Mouse (Mus musculus) liver, adult 2 months (tissue): Measurements from ENCODE around the gene Phf1. TPM values are rescaled to one million over a fixed set of nuclear protein-coding genes. Genes with fewer than 3 reads are reported as not detected.

Experiments
- DNase-seq: peaks from one replicate; pipeline ENCODE4 v3.0.0-alpha.2; 2011; ENCODE audit warnings: low read depth, low spot score; ENCODE audit errors: extremely low read depth
- H3K27ac ChIP-seq: fragments of 200-500 bp; replicated peaks from 2 replicates; pipeline ENCODE4 v1.5.1; 2012; ENCODE audit warnings: low read depth, mild to moderate bottlenecking, control low read depth, inconsistent platforms, low read length; ENCODE audit not compliant: insufficient read depth
- H3K27me3 ChIP-seq: fragments of 200-500 bp; 2 replicates; pipeline ENCODE4 v1.6.1; 2012; ENCODE audit warnings: mild to moderate bottlenecking, moderate library complexity, low read length, inconsistent platforms; ENCODE audit not compliant: control insufficient read depth, insufficient read depth
- H3K36me3 ChIP-seq: fragments of 200-500 bp; 2 replicates; pipeline ENCODE4 v1.6.1; 2012; ENCODE audit warnings: low read length, inconsistent platforms; ENCODE audit not compliant: control insufficient read depth, insufficient read depth
- H3K4me1 ChIP-seq: fragments of 200-500 bp; 2 replicates; pipeline ENCODE4 v1.6.1; 2011; ENCODE audit warnings: low read length; ENCODE audit not compliant: control insufficient read depth, insufficient read depth
- H3K4me3 ChIP-seq: fragments of 200-500 bp; 2 replicates; pipeline ENCODE4 v1.5.1; 2011; ENCODE audit warnings: low read depth, mild to moderate bottlenecking, control low read depth, low read length, moderate library complexity; ENCODE audit not compliant: insufficient read depth
- H3K79me2 ChIP-seq: fragments of 200-500 bp; 2 replicates; pipeline ENCODE4 v1.6.1; 2012; ENCODE audit warnings: inconsistent platforms, mild to moderate bottlenecking, low read length, moderate library complexity; ENCODE audit not compliant: control insufficient read depth, insufficient read depth
- H3K9ac ChIP-seq: fragments of 200-500 bp; 2 replicates; pipeline ENCODE4 v1.6.1; 2012; ENCODE audit warnings: low read depth, mild to moderate bottlenecking, control low read depth, inconsistent platforms, low read length
- CTCF ChIP-seq: fragments of 200-500 bp; IDR thresholded peaks from 2 replicates; pipeline ENCODE4 v1.5.1; 2011; ENCODE audit warnings: low read depth, low read length, control low read depth
- POLR2A ChIP-seq: fragments of 200-500 bp; IDR thresholded peaks from 2 replicates; pipeline ENCODE4 v1.6.1; 2011; ENCODE audit warnings: low read length, control low read depth; ENCODE audit not compliant: insufficient read depth; ENCODE audit errors: extremely low read depth
- WGBS: fragments of 180-500 bp; shearing (Covaris S2); methylation state at CpG from one replicate; pipeline ENCODE4 v1.1.7; 2018; 5-methylcytosine and 5-hydroxymethylcytosine counted together
- polyA plus RNA-seq: library from polyadenylated mRNA; depleted of rRNA; stranded (reverse); fragments of >200 nt; gene quantifications from 2 replicates; pipeline ENCODE4 v1.2.3, GENCODE M21; 2012; rRNA removed
- total RNA-seq: library from RNA; depleted of rRNA; stranded (reverse); fragments of >200 nt; gene quantifications from 2 replicates; pipeline ENCODE4 v1.2.3, GENCODE M21; 2014; rRNA removed

Phf1 gene
- total and polyA plus RNA-seq, 2 experiments = 4.2 to 35.0 TPM

DNA sequence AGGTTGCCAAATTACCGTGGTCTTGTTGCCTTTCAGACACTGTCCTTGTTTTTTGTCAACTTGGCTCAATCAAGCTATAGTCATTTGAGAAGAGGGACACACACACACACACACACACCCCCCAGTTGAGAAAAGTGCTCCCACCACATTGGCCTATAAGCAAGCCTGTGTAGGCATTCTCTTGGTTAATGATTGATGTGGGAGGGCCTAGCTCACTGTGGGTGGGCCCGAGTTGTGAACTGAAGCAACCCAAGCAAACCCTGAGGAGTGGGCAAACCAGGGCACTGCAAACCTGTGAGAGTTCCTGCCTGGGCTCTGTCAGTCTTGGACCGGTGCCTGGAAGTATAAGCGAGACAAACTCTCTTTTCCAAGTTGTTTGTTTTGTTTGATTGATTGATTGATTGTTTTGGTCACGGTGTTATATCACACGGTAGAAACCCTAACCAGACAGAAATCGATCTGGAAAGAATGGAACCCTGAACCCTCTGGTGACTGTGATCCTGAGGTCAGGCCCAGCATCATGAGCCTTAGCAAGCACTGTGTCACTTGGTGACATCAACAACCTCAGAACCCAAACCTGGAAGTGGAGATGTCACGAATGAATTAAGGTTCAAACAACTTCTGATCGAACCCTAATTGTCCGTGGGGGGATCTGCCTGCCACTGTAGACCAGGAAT, 52.8 kb downstream of the Phf1 start:
- no peak for TF ChIP-seq CTCF
- no peak for TF ChIP-seq POLR2A
- Histone ChIP-seq H3K9ac (0 out of 2 replicates have a peak overlapping the region, but pooled peaks have one; percentile 8), H3K4me1 (0 out of 2 replicates have a peak, but pooled peaks cover 2% of the 10 kb centered on the region), H3K27me3 (no peaks in the 10 kb centered on the region), H3K36me3 (no peaks in the 10 kb centered on the region), H3K27ac (peak overlapping the region; percentile 73), H3K4me3 (no peak overlapping the region; the same call in 1 of the 2 replicates), H3K79me2 (no peaks in the 10 kb centered on the region)
- 29% methylated on average over 10 of the region's 10 CpGs for WGBS
- DNase-seq = peak; percentile 95

Other genes starting within 250 kb of the Phf1 start
- gene Crebrf, start 217.4 kb upstream of the Phf1 start, total RNA-seq = 28.2 and 37.0 TPM in 2 replicates
- gene Crebrf, start 217.4 kb upstream of the Phf1 start, polyA plus RNA-seq = 1.4 and 1.5 TPM in 2 replicates
- gene Bnip1, start 152.0 kb upstream of the Phf1 start, total RNA-seq = 22.8 and 25.2 TPM in 2 replicates
- 17.5 and 18.4 TPM in 2 replicates for gene Bnip1, start 152.0 kb upstream of the Phf1 start, polyA plus RNA-seq
- not detected in 2 replicates for gene Nkx2-5, start 88.0 kb upstream of the Phf1 start, total RNA-seq
- not detected in 2 replicates for gene Nkx2-5, start 88.0 kb upstream of the Phf1 start, polyA plus RNA-seq
- 0.47 and 0.55 TPM in 2 replicates for gene Kifc5b, start 16.0 kb upstream of the Phf1 start, total RNA-seq
- gene Kifc5b, start 16.0 kb upstream of the Phf1 start, polyA plus RNA-seq = 0.45 and 0.50 TPM in 2 replicates
- 19.6 and 21.4 TPM in 2 replicates for gene Cuta, start 6.5 kb downstream of the Phf1 start, total RNA-seq
- gene Cuta, start 6.5 kb downstream of the Phf1 start, polyA plus RNA-seq = 126 and 129 TPM in 2 replicates
- 0.92 and 0.94 TPM in 2 replicates for gene Syngap1, start 8.2 kb downstream of the Phf1 start, total RNA-seq
- 1.3 and 2.3 TPM in 2 replicates for gene Syngap1, start 8.2 kb downstream of the Phf1 start, polyA plus RNA-seq
- gene Zbtb9, start 40.1 kb downstream of the Phf1 start, total RNA-seq = 3.3 and 4.1 TPM in 2 replicates
- 3.6 and 4.6 TPM in 2 replicates for gene Zbtb9, start 40.1 kb downstream of the Phf1 start, polyA plus RNA-seq
- 5.1 and 5.6 TPM in 2 replicates for gene Bak1, start 96.0 kb downstream of the Phf1 start, total RNA-seq
- gene Bak1, start 96.0 kb downstream of the Phf1 start, polyA plus RNA-seq = 21.6 and 23.1 TPM in 2 replicates
- gene Itpr3, start 124.3 kb downstream of the Phf1 start, total RNA-seq = 1.1 and 1.5 TPM in 2 replicates
- 0.76 and 1.0 TPM in 2 replicates for gene Itpr3, start 124.3 kb downstream of the Phf1 start, polyA plus RNA-seq
- gene Uqcc2, start 200.9 kb downstream of the Phf1 start, total RNA-seq = 115 and 135 TPM in 2 replicates
- 78.9 and 101 TPM in 2 replicates for gene Uqcc2, start 200.9 kb downstream of the Phf1 start, polyA plus RNA-seq
- gene Ip6k3, start 234.7 kb downstream of the Phf1 start, total RNA-seq = 0.13 TPM in 1 of 2 replicates, not detected in the other
- not detected in 2 replicates for gene Ip6k3, start 234.7 kb downstream of the Phf1 start, polyA plus RNA-seq